Mouse (Mus musculus): Measurements from ENCODE around the gene Rabif. TPM values are rescaled to one million over a fixed set of nuclear protein-coding genes. Genes with fewer than 3 reads are reported as not detected.

Rabif gene
- total and polyA plus RNA-seq, 3 experiments: 12.5 to 23.4 (median 22.9) TPM

DNA sequence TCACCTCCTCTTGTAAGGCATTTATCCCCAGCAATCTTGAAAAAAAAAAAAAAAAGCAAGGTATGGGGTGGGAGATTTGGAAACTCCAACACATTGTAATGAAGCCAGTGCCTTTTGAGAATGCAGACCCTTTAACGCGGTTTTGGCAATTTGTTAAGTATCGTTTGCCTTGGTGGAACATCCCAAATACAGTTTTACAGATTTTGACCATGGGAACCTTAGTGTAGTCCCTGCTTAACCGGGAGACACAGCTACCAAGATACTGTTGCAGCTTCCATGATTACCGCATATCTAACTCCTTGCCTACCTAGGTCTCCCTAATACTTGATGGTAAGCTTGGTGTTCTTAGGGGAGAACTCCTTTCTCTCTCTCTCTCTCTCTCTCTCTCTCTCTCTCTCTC is 38.4 kb upstream of the Rabif start:
- Histone ChIP-seq H3K4me3 (replicated peaks in 1 of 3; ENCODE audit: low read depth in 2 of 3, low read length in 2 of 3, poor library complexity in 1 of 3) (peak overlapping the region; percentile 79 to 87 (median 87)), H3K9ac (ENCODE audit: insufficient read depth, low read depth) (peak overlapping the region; percentile 79)

DNA sequence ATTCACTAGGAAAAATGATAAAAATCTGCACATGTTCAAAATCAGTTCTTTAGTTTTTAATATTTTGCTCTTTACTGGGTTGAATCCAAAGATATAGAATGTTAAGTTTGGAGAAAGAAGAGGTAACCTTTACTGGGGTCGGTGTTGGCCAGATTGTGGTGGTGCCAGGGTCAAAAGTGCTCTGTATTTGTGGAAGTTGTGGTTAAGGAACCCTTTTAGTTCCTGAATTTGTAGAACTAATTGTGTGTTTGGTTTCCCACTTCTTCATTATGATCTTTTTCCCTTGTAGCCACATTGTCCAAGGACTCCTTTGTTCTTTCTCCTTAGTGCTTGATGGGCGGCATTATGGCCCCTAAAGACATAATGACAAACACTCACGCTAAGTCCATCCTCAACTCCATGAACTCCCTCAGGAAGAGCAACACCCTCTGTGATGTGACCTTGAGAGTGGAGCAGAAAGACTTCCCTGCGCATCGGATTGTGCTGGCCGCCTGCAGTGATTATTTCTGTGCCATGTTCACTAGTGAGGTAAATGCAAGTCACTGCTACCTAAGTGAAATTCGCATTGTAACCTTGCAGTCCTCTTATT is 36.2 kb upstream of the Rabif start:
- TF ChIP-seq TBP (conservative IDR thresholded peaks at IDR 0.05; ENCODE audit: low read depth, low read length) (no peak), CHD1 (IDR thresholded peaks at IDR 0.05; ENCODE audit: low read depth, low read length) (no peak), HCFC1 (IDR thresholded peaks at IDR 0.05; ENCODE audit: low read depth, low read length) (no peak), SIN3A (IDR thresholded peaks at IDR 0.05; ENCODE audit: low read length) (no peak), POLR2A (IDR thresholded peaks at IDR 0.05; ENCODE audit: low read depth, low read length) (no peak), NELFE (IDR thresholded peaks at IDR 0.05; ENCODE audit: low read depth, low read length) (no peak), RCOR1 (conservative IDR thresholded peaks at IDR 0.05; ENCODE audit: low read depth, low read length) (no peak), CHD2 (IDR thresholded peaks at IDR 0.05; ENCODE audit: low read length) (no peak), BHLHE40 (IDR thresholded peaks at IDR 0.05; ENCODE audit: low read depth, low read length) (no peak), ETS1 (conservative IDR thresholded peaks at IDR 0.05; ENCODE audit: low read depth, low read length) (no peak), MYC (IDR thresholded peaks at IDR 0.05; ENCODE audit: low read depth, low read length) (no peak), ZKSCAN1 (IDR thresholded peaks at IDR 0.05; ENCODE audit: borderline replicate concordance, low read depth, low read length) (no peak), MXI1 (IDR thresholded peaks at IDR 0.05; ENCODE audit: low read depth, low read length) (no peak), JUND (conservative IDR thresholded peaks at IDR 0.05; ENCODE audit: low read depth, low read length) (no peak), EP300 (IDR thresholded peaks at IDR 0.05; ENCODE audit: low read length) (no peak), ZNF384 (IDR thresholded peaks at IDR 0.05; ENCODE audit: low read depth, low read length) (no peak), TCF12 (IDR thresholded peaks at IDR 0.05; ENCODE audit: low read depth, low read length) (no peak)
- Histone ChIP-seq H3K27me3 (replicated peaks) (no peaks in the 10 kb centered on the region), H3K27ac (ENCODE audit: insufficient read depth, low read depth) (no peak overlapping the region), H3K36me3 (replicated peaks in 1 of 2; ENCODE audit: control insufficient read depth in 1 of 2, insufficient read depth in 1 of 2, low read length in 1 of 2) (peaks cover 24 to 42% of the 10 kb centered on the region in 2 experiments), H3K4me3 (replicated peaks in 1 of 3; ENCODE audit: low read depth in 2 of 3, low read length in 2 of 3, poor library complexity in 1 of 3) (no peak overlapping the region), H3K9me3 (replicated peaks; ENCODE audit: low read length) (no peaks in the 10 kb centered on the region), H3K4me2 (ENCODE audit: insufficient read depth, low read depth, poor library complexity, severe bottlenecking) (no peak overlapping the region), H3K9ac (ENCODE audit: insufficient read depth, low read depth) (no peak overlapping the region), H3K79me2 (replicated peaks; ENCODE audit: control insufficient read depth, extremely low read depth, insufficient read depth, poor library complexity, severe bottlenecking) (peaks cover 9% of the 10 kb centered on the region; the same call in 1 of the 2 replicates), H3K4me1 (ENCODE audit: control insufficient read depth in 1 of 2, insufficient read depth in 2 of 2) (peaks cover 0 to 23% of the 10 kb centered on the region in 2 experiments; a peak in 3 of 4 replicates)
- dilution Hi-C loops (cut with MboI; ENCODE audit: extremely low pct_ligation_motif_present, extremely low pct_unique_long_range_greater_than_20kb, low sequenced_read_pairs) (no loop called here), in situ Hi-C loops (cut with MboI; ENCODE audit: low pct_ligation_motif_present, low pct_unique_long_range_greater_than_20kb, low sequenced_read_pairs) (no loop called here)
- no peak for DNase-seq (ENCODE audit: extremely low read depth)

More for the DNA sequence above, 38.4 kb upstream of the Rabif start:
- no peak for DNase-seq (ENCODE audit: extremely low read depth)
- dilution Hi-C loops (cut with MboI; ENCODE audit: extremely low pct_ligation_motif_present, extremely low pct_unique_long_range_greater_than_20kb, low sequenced_read_pairs) (no loop called here), in situ Hi-C loops (cut with MboI; ENCODE audit: low pct_ligation_motif_present, low pct_unique_long_range_greater_than_20kb, low sequenced_read_pairs) (no loop called here)
- Histone ChIP-seq H3K27ac (ENCODE audit: insufficient read depth, low read depth) (no peak overlapping the region), H3K36me3 (replicated peaks in 1 of 2; ENCODE audit: control insufficient read depth in 1 of 2, insufficient read depth in 1 of 2, low read length in 1 of 2) (peaks cover 16 to 31% of the 10 kb centered on the region in 2 experiments), H3K79me2 (replicated peaks; ENCODE audit: control insufficient read depth, extremely low read depth, insufficient read depth, poor library complexity, severe bottlenecking) (peaks cover 9% of the 10 kb centered on the region; the same call in 1 of the 2 replicates), H3K27me3 (replicated peaks) (no peaks in the 10 kb centered on the region), H3K4me1 (ENCODE audit: control insufficient read depth in 1 of 2, insufficient read depth in 2 of 2) (peaks cover 0 to 23% of the 10 kb centered on the region in 2 experiments; a peak in 3 of 4 replicates), H3K4me2 (ENCODE audit: insufficient read depth, low read depth, poor library complexity, severe bottlenecking) (peak overlapping the region; percentile 90), H3K9me3 (replicated peaks; ENCODE audit: low read length) (no peaks in the 10 kb centered on the region)
- TF ChIP-seq SMC3 (IDR thresholded peaks at IDR 0.05; ENCODE audit: low read depth, low read length): no peak
- no peak for TF ChIP-seq IRF4 (IDR thresholded peaks at IDR 0.05; ENCODE audit: low read depth, low read length)
- TF ChIP-seq HCFC1 (IDR thresholded peaks at IDR 0.05; ENCODE audit: low read depth, low read length): no peak
- TF ChIP-seq ZKSCAN1 (IDR thresholded peaks at IDR 0.05; ENCODE audit: borderline replicate concordance, low read depth, low read length): no peak
- TF ChIP-seq CHD1 (IDR thresholded peaks at IDR 0.05; ENCODE audit: low read depth, low read length): no peak
- no peak for TF ChIP-seq ELF1 (IDR thresholded peaks at IDR 0.05; ENCODE audit: low read depth, low read length)
- no peak for TF ChIP-seq MAFK (IDR thresholded peaks at IDR 0.05; ENCODE audit: insufficient replicate concordance, low read length)
- TF ChIP-seq MAX (IDR thresholded peaks at IDR 0.05; ENCODE audit: low read length): no peak
- no peak for TF ChIP-seq ZNF384 (IDR thresholded peaks at IDR 0.05; ENCODE audit: low read depth, low read length)
